Comparison of ENCODE assay signal across 8 mouse cellular contexts in genomic region chr1:119049812-119050615, GRCm38 (mm10). TPM values are rescaled to one million over a fixed set of nuclear protein-coding genes. Genes with fewer than 3 reads are reported as not detected.
DNase-seq lines count a peak whose midpoint lies in the region; ATAC-seq lines count a peak whose summit lies in the region.

No protein-coding gene starts in this region.

- peak; percentile 24 to 46 for DNase-seq in layer of hippocampus, postnatal 14 days (ENCODE audit: low spot score in 2 of 2)
- DNase-seq in layer of hippocampus, adult 11-12 months (ENCODE audit: low spot score), result no peak
- DNase-seq in embryonic facial prominence, embryonic 10.5 days (ENCODE audit: low spot score), result peak; percentile 32
- DNase-seq in hindbrain, embryonic 14.5 days (ENCODE audit: low spot score), result no peak
- DNase-seq in neural tube, embryonic 11.5 days (ENCODE audit: low spot score), result peak; percentile 59
- DNase-seq in thymus, postnatal 4 days, result no peak
- DNase-seq in left cerebral cortex, adult 8-10 months (ENCODE audit: low spot score in 2 of 2), result no peak
- DNase-seq in kidney, postnatal 14 days, result no peak

- no peak overlapping the region for H3K9ac ChIP-seq in hindbrain, embryonic 14.5 days
- peak overlapping the region; percentile 35 for H3K9ac ChIP-seq in neural tube, embryonic 11.5 days (ENCODE audit: low read length)

- peaks cover 22% of the 10 kb centered on the region for H3K27me3 ChIP-seq in embryonic facial prominence, embryonic 10.5 days (replicated peaks; ENCODE audit: low read depth, poor library complexity, severe bottlenecking)
- peaks cover 35% of the 10 kb centered on the region for H3K27me3 ChIP-seq in hindbrain, embryonic 14.5 days (ENCODE audit: control insufficient read depth, insufficient read depth, low read length)
- H3K27me3 ChIP-seq in neural tube, embryonic 11.5 days (ENCODE audit: control insufficient read depth, insufficient read depth, low read length), result no peaks in the 10 kb centered on the region

- ATAC-seq in hindbrain, embryonic 14.5 days (ENCODE audit: low FRiP score), result no peak
- 0 out of 2 replicates have a peak, but pooled peaks have one; percentile 6 for ATAC-seq in neural tube, embryonic 11.5 days (ENCODE audit: insufficient read depth, low FRiP score, low TSS enrichment)

- WGBS in embryonic facial prominence, embryonic 10.5 days, result 10% methylated on average over 10 of the region's 10 CpGs
- WGBS in hindbrain, embryonic 14.5 days, result 13% methylated on average over 10 of the region's 10 CpGs
- 5% methylated on average over 10 of the region's 10 CpGs for WGBS in neural tube, embryonic 11.5 days

- no peaks in the 10 kb centered on the region for H3K9me3 ChIP-seq in embryonic facial prominence, embryonic 10.5 days
- H3K9me3 ChIP-seq in hindbrain, embryonic 14.5 days (ENCODE audit: control insufficient read depth, low read length), result no peaks in the 10 kb centered on the region
- H3K9me3 ChIP-seq in neural tube, embryonic 11.5 days (ENCODE audit: control insufficient read depth, low read length), result no peaks in the 10 kb centered on the region

- peaks cover 5% of the 10 kb centered on the region; the same call in 1 of the 2 replicates for H3K36me3 ChIP-seq in embryonic facial prominence, embryonic 10.5 days (replicated peaks)
- H3K36me3 ChIP-seq in hindbrain, embryonic 14.5 days (replicated peaks; ENCODE audit: control insufficient read depth, insufficient read depth), result no peaks in the 10 kb centered on the region
- no peaks in the 10 kb centered on the region for H3K36me3 ChIP-seq in neural tube, embryonic 11.5 days (ENCODE audit: control insufficient read depth, insufficient read depth, low read length)

- H3K4me3 ChIP-seq in embryonic facial prominence, embryonic 10.5 days, result peak overlapping the region; percentile 75
- H3K4me3 ChIP-seq in hindbrain, embryonic 14.5 days (replicated peaks; ENCODE audit: low read length), result no peak overlapping the region
- peak overlapping the region; percentile 64; the same call in 1 of the 2 replicates for H3K4me3 ChIP-seq in neural tube, embryonic 11.5 days (ENCODE audit: low read depth, low read length)

- peak overlapping the region; percentile 99; the same call in 1 of the 2 replicates for H3K4me2 ChIP-seq in hindbrain, embryonic 14.5 days (replicated peaks)
- peak overlapping the region; percentile 88 for H3K4me2 ChIP-seq in neural tube, embryonic 11.5 days (ENCODE audit: low read depth)

- peak overlapping the region; percentile 98 for H3K27ac ChIP-seq in embryonic facial prominence, embryonic 10.5 days (replicated peaks)
- no peak overlapping the region; the same call in 1 of the 2 replicates for H3K27ac ChIP-seq in hindbrain, embryonic 14.5 days
- peak overlapping the region; percentile 79 for H3K27ac ChIP-seq in neural tube, embryonic 11.5 days (ENCODE audit: low read depth, low read length)

- H3K4me1 ChIP-seq in embryonic facial prominence, embryonic 10.5 days, result peaks cover 85% of the 10 kb centered on the region
- peaks cover 39% of the 10 kb centered on the region for H3K4me1 ChIP-seq in hindbrain, embryonic 14.5 days (replicated peaks; ENCODE audit: control insufficient read depth, insufficient read depth, low read length)
- peaks cover 35% of the 10 kb centered on the region for H3K4me1 ChIP-seq in neural tube, embryonic 11.5 days (ENCODE audit: control insufficient read depth, insufficient read depth, low read length)

RNA-seq across cellular contexts. Expression of gene Gli2, which starts 3.4 kb away (rescaled TPM):
- total RNA-seq in layer of hippocampus, postnatal 14 days (2021), result 1 to 10 TPM; 4.2 to 4.5 TPM
- 14.1 and 15.0 TPM in 2 replicates for polyA plus RNA-seq in embryonic facial prominence, embryonic 10.5 days (2016; fragmentation: Nextera tagmentation; extraction: Ambion mirVana)
- 1.8 and 2.0 TPM in 2 replicates for polyA plus RNA-seq in hindbrain, embryonic 14.5 days (2014; fragmentation: Nextera tagmentation; extraction: Ambion mirVana)
- 10.3 and 12.2 TPM in 2 replicates for polyA plus RNA-seq in neural tube, embryonic 11.5 days (2014; fragmentation: Nextera tagmentation; extraction: Ambion mirVana)
- 1 to 10 TPM; 3.0 to 3.9 (median 3.4) TPM for total RNA-seq in left cerebral cortex, adult 8-10 months (2022)

Comparison
In these comparisons a context has a peak if more than half of its experiments do, and no peak if none do; other contexts are left out.
1. DNase-seq: peak in layer of hippocampus, postnatal 14 days (2 of 2), embryonic facial prominence, embryonic 10.5 days (single experiment) and neural tube, embryonic 11.5 days (single experiment); none in layer of hippocampus, adult 11-12 months (single experiment), hindbrain, embryonic 14.5 days (single experiment), thymus, postnatal 4 days (single experiment), left cerebral cortex, adult 8-10 months (0 of 2) and kidney, postnatal 14 days (single experiment).